ENCODE assay signal across 12 mouse cellular contexts in genomic region chr5:24595786-24596380, GRCm38 (mm10). TPM values are rescaled to one million over a fixed set of nuclear protein-coding genes. Genes with fewer than 3 reads are reported as not detected.
DNase-seq lines count a peak whose midpoint lies in the region; ATAC-seq and TF ChIP-seq lines count a peak whose summit lies in the region.
"Had no signal": no experiment of that assay in that cellular context is flagged by ENCODE, and none has a peak within 500 bp of the region (broad histone marks: within the 10 kb centered on the region; RNA-seq: fewer than 3 reads in every experiment).

No protein-coding gene starts in this region.

- H3K4me2 ChIP-seq in liver, postnatal 0 days (ENCODE audit: low read depth, low read length): no peak overlapping the region; the same call in 1 of the 2 replicates
- no peak overlapping the region for H3K4me2 ChIP-seq in liver, embryonic 12.5 days
- peak overlapping the region; percentile 49 for H3K4me2 ChIP-seq in hindbrain, embryonic 15.5 days
- H3K4me2 ChIP-seq in neural tube, embryonic 13.5 days: peak overlapping the region; percentile 48

- H3K9me3 ChIP-seq in liver, postnatal 0 days (ENCODE audit: low read length): no peaks in the 10 kb centered on the region
- no peaks in the 10 kb centered on the region for H3K9me3 ChIP-seq in liver, embryonic 12.5 days (replicated peaks)
- no peaks in the 10 kb centered on the region for H3K9me3 ChIP-seq in forebrain, embryonic 10.5 days
- no peaks in the 10 kb centered on the region for H3K9me3 ChIP-seq in hindbrain, embryonic 15.5 days
- no peaks in the 10 kb centered on the region for H3K9me3 ChIP-seq in neural tube, embryonic 13.5 days

- H3K4me3 ChIP-seq in liver, postnatal 0 days (ENCODE audit: low read depth, low read length): no peak overlapping the region
- H3K4me3 ChIP-seq in liver, embryonic 12.5 days: no peak overlapping the region
- peak overlapping the region; percentile 37; the same call in 1 of the 2 replicates for H3K4me3 ChIP-seq in forebrain, embryonic 10.5 days
- no peak overlapping the region for H3K4me3 ChIP-seq in hindbrain, embryonic 15.5 days
- no peak overlapping the region for H3K4me3 ChIP-seq in neural tube, embryonic 13.5 days

- ATAC-seq in liver, postnatal 0 days: no peak
- ATAC-seq in liver, embryonic 12.5 days: no peak
- ATAC-seq in hindbrain, embryonic 15.5 days (ENCODE audit: low FRiP score, low read depth): no peak
- no peak for ATAC-seq in neural tube, embryonic 13.5 days (ENCODE audit: low read depth)

- 0 out of 2 replicates have a peak, but pooled peaks cover 3% of the 10 kb centered on the region for H3K36me3 ChIP-seq in liver, postnatal 0 days (replicated peaks; ENCODE audit: insufficient read depth, low read length)
- peaks cover 10% of the 10 kb centered on the region; the same call in 1 of the 2 replicates for H3K36me3 ChIP-seq in liver, embryonic 12.5 days
- H3K36me3 ChIP-seq in forebrain, embryonic 10.5 days (replicated peaks): peaks cover 48% of the 10 kb centered on the region
- H3K36me3 ChIP-seq in hindbrain, embryonic 15.5 days: peaks cover 40% of the 10 kb centered on the region
- H3K36me3 ChIP-seq in neural tube, embryonic 13.5 days: peaks cover 52% of the 10 kb centered on the region

- TF ChIP-seq CTCF in liver, postnatal 0 days (IDR thresholded peaks at IDR 0.05; ENCODE audit: low read depth): 0 out of 2 replicates have a peak, but pooled peaks have one; percentile 2

- H3K27me3 ChIP-seq in liver, postnatal 0 days (ENCODE audit: insufficient read depth, low read length): peaks cover 33% of the 10 kb centered on the region
- peaks cover 90% of the 10 kb centered on the region for H3K27me3 ChIP-seq in liver, embryonic 12.5 days (replicated peaks)
- peaks cover 73% of the 10 kb centered on the region for H3K27me3 ChIP-seq in forebrain, embryonic 10.5 days (ENCODE audit: poor library complexity, severe bottlenecking)
- H3K27me3 ChIP-seq in hindbrain, embryonic 15.5 days: no peaks in the 10 kb centered on the region
- H3K27me3 ChIP-seq in neural tube, embryonic 13.5 days: peaks cover 6% of the 10 kb centered on the region; the same call in 1 of the 2 replicates

- WGBS in liver, postnatal 0 days (ENCODE audit: insufficient replicate concordance): 77% methylated on average over 14 of the region's 14 CpGs
- 68% methylated on average over 14 of the region's 14 CpGs for WGBS in liver, embryonic 12.5 days (ENCODE audit: insufficient replicate concordance)
- 58% methylated on average over 14 of the region's 14 CpGs for WGBS in forebrain, embryonic 10.5 days
- 47% methylated on average over 14 of the region's 14 CpGs for WGBS in hindbrain, embryonic 15.5 days
- 42% methylated on average over 14 of the region's 14 CpGs for WGBS in neural tube, embryonic 13.5 days

- H3K9ac ChIP-seq in liver, postnatal 0 days (replicated peaks): no peak overlapping the region
- H3K9ac ChIP-seq in liver, embryonic 12.5 days: no peak overlapping the region
- 0 out of 2 replicates have a peak overlapping the region, but pooled peaks have one; percentile 35 for H3K9ac ChIP-seq in hindbrain, embryonic 15.5 days
- H3K9ac ChIP-seq in neural tube, embryonic 13.5 days: peak overlapping the region; percentile 62

- H3K4me1 ChIP-seq in liver, postnatal 0 days (ENCODE audit: insufficient read depth): peaks cover 24% of the 10 kb centered on the region
- H3K4me1 ChIP-seq in liver, embryonic 12.5 days: peaks cover 41% of the 10 kb centered on the region
- peaks cover 91% of the 10 kb centered on the region for H3K4me1 ChIP-seq in forebrain, embryonic 10.5 days
- H3K4me1 ChIP-seq in hindbrain, embryonic 15.5 days (replicated peaks): peaks cover 63% of the 10 kb centered on the region
- H3K4me1 ChIP-seq in neural tube, embryonic 13.5 days (replicated peaks): peaks cover 79% of the 10 kb centered on the region

- no peak for TF ChIP-seq EP300 in liver, postnatal 0 days (IDR thresholded peaks at IDR 0.05; ENCODE audit: low read depth)

- DNase-seq in liver, postnatal 0 days: no peak
- DNase-seq in forebrain, embryonic 10.5 days (ENCODE audit: extremely low spot score, low spot score): peak; percentile 36
- no peak for DNase-seq in thymus, postnatal 4 days
- DNase-seq in gastrocnemius, postnatal 4 days (ENCODE audit: low spot score in 2 of 2): no peak
- no peak for DNase-seq in lung, postnatal 14 days
- DNase-seq: adrenal gland, adult 8-10 months had no signal

- no peak overlapping the region for H3K27ac ChIP-seq in liver, postnatal 0 days (ENCODE audit: low read depth)
- H3K27ac ChIP-seq in liver, embryonic 12.5 days: no peak overlapping the region
- H3K27ac ChIP-seq in forebrain, embryonic 10.5 days: peak overlapping the region; percentile 92
- peak overlapping the region; percentile 83 for H3K27ac ChIP-seq in hindbrain, embryonic 15.5 days (replicated peaks)
- H3K27ac ChIP-seq in neural tube, embryonic 13.5 days (replicated peaks): peak overlapping the region; percentile 91

RNA-seq across cellular contexts. Expression of gene Chpf2, which starts 9.3 kb away (rescaled TPM):
- 13.8 and 15.9 TPM in 2 replicates for polyA plus RNA-seq in liver, postnatal 0 days (2015; fragmentation: Nextera tagmentation; extraction: Ambion mirVana)
- 16.6 and 17.6 TPM in 2 replicates for polyA plus RNA-seq in liver, embryonic 12.5 days (2016; fragmentation: Nextera tagmentation; extraction: Ambion mirVana)
- polyA plus RNA-seq in forebrain, embryonic 10.5 days (2016; fragmentation: Nextera tagmentation; extraction: Ambion mirVana): 15.1 and 16.0 TPM in 2 replicates
- 18.7 and 19.0 TPM in 2 replicates for polyA plus RNA-seq in hindbrain, embryonic 15.5 days (2015; fragmentation: Nextera tagmentation; extraction: Ambion mirVana)
- 19.1 and 19.9 TPM in 2 replicates for polyA plus RNA-seq in neural tube, embryonic 13.5 days (2015; fragmentation: Nextera tagmentation; extraction: Ambion mirVana)
- total RNA-seq in gastrocnemius, postnatal 4 days (2021): 10 to 100 TPM; 34.4 to 36.7 TPM

RNA-seq across cellular contexts. Expression of gene Abcf2, which starts 18.6 kb away (rescaled TPM):
- polyA plus RNA-seq in liver, postnatal 0 days (2015; fragmentation: Nextera tagmentation; extraction: Ambion mirVana): 24.9 and 26.4 TPM in 2 replicates
- polyA plus RNA-seq in liver, embryonic 12.5 days (2016; fragmentation: Nextera tagmentation; extraction: Ambion mirVana): 93.7 and 95.9 TPM in 2 replicates
- polyA plus RNA-seq in forebrain, embryonic 10.5 days (2016; fragmentation: Nextera tagmentation; extraction: Ambion mirVana): 193 and 197 TPM in 2 replicates
- 78.7 and 82.1 TPM in 2 replicates for polyA plus RNA-seq in hindbrain, embryonic 15.5 days (2015; fragmentation: Nextera tagmentation; extraction: Ambion mirVana)
- 91.2 and 99.1 TPM in 2 replicates for polyA plus RNA-seq in neural tube, embryonic 13.5 days (2015; fragmentation: Nextera tagmentation; extraction: Ambion mirVana)
- 10 to 100 TPM; 60.6 to 61.0 TPM for total RNA-seq in gastrocnemius, postnatal 4 days (2021)

RNA-seq across cellular contexts. Expression of gene Smarcd3, which starts 28.3 kb away (rescaled TPM):
- 0.80 and 0.84 TPM in 2 replicates for polyA plus RNA-seq in liver, postnatal 0 days (2015; fragmentation: Nextera tagmentation; extraction: Ambion mirVana)
- 5.8 and 8.3 TPM in 2 replicates for polyA plus RNA-seq in liver, embryonic 12.5 days (2016; fragmentation: Nextera tagmentation; extraction: Ambion mirVana)
- polyA plus RNA-seq in forebrain, embryonic 10.5 days (2016; fragmentation: Nextera tagmentation; extraction: Ambion mirVana): 34.7 and 39.7 TPM in 2 replicates
- polyA plus RNA-seq in hindbrain, embryonic 15.5 days (2015; fragmentation: Nextera tagmentation; extraction: Ambion mirVana): 134 and 138 TPM in 2 replicates
- 91.1 and 99.2 TPM in 2 replicates for polyA plus RNA-seq in neural tube, embryonic 13.5 days (2015; fragmentation: Nextera tagmentation; extraction: Ambion mirVana)
- total RNA-seq in gastrocnemius, postnatal 4 days (2021): 100 to 1,000 TPM; 131 to 137 TPM

RNA-seq across cellular contexts. Expression of gene 4931409K22Rik, which starts 39.3 kb away (rescaled TPM):
- not detected in 2 replicates for polyA plus RNA-seq in liver, postnatal 0 days (2015; fragmentation: Nextera tagmentation; extraction: Ambion mirVana)
- 0.05 TPM in 1 of 2 replicates, not detected in the other for polyA plus RNA-seq in liver, embryonic 12.5 days (2016; fragmentation: Nextera tagmentation; extraction: Ambion mirVana)
- 0.06 TPM in 1 of 2 replicates, not detected in the other for polyA plus RNA-seq in forebrain, embryonic 10.5 days (2016; fragmentation: Nextera tagmentation; extraction: Ambion mirVana)
- polyA plus RNA-seq in hindbrain, embryonic 15.5 days (2015; fragmentation: Nextera tagmentation; extraction: Ambion mirVana): 0.10 and 0.18 TPM in 2 replicates
- polyA plus RNA-seq in neural tube, embryonic 13.5 days (2015; fragmentation: Nextera tagmentation; extraction: Ambion mirVana): 0.08 and 0.17 TPM in 2 replicates
- total RNA-seq in gastrocnemius, postnatal 4 days (2021): not detected
- total RNA-seq: adrenal gland, adult 8-10 months; hematopoietic stem cell, adult 5-6 weeks; neutrophil, adult 5-6 weeks had no signal
- polyA plus RNA-seq: lung, embryonic 16.5 days had no signal

RNA-seq across cellular contexts. Expression of gene Asb10, which starts 55.1 kb away (rescaled TPM):
- polyA plus RNA-seq in liver, postnatal 0 days (2015; fragmentation: Nextera tagmentation; extraction: Ambion mirVana): 0.06 and 0.14 TPM in 2 replicates
- polyA plus RNA-seq in liver, embryonic 12.5 days (2016; fragmentation: Nextera tagmentation; extraction: Ambion mirVana): 0.11 TPM in 1 of 2 replicates, not detected in the other
- polyA plus RNA-seq in forebrain, embryonic 10.5 days (2016; fragmentation: Nextera tagmentation; extraction: Ambion mirVana): 0.09 and 0.15 TPM in 2 replicates
- 0.14 and 0.26 TPM in 2 replicates for polyA plus RNA-seq in hindbrain, embryonic 15.5 days (2015; fragmentation: Nextera tagmentation; extraction: Ambion mirVana)
- 0.15 and 0.25 TPM in 2 replicates for polyA plus RNA-seq in neural tube, embryonic 13.5 days (2015; fragmentation: Nextera tagmentation; extraction: Ambion mirVana)
- 10 to 100 TPM; 32.8 to 34.8 TPM for total RNA-seq in gastrocnemius, postnatal 4 days (2021)
- total RNA-seq: hematopoietic stem cell, adult 5-6 weeks; neutrophil, adult 5-6 weeks had no signal

Comparison
In these comparisons a context has a peak if more than half of its experiments do, and no peak if none do; other contexts are left out.
1. H3K27ac ChIP-seq: peak in forebrain, embryonic 10.5 days (single experiment), hindbrain, embryonic 15.5 days (single experiment) and neural tube, embryonic 13.5 days (single experiment); none in liver, postnatal 0 days (single experiment) and liver, embryonic 12.5 days (single experiment).
2. H3K4me2 ChIP-seq: peak in hindbrain, embryonic 15.5 days (single experiment) and neural tube, embryonic 13.5 days (single experiment); none in liver, postnatal 0 days (single experiment) and liver, embryonic 12.5 days (single experiment).
3. H3K9ac ChIP-seq: peak in hindbrain, embryonic 15.5 days (single experiment) and neural tube, embryonic 13.5 days (single experiment); none in liver, postnatal 0 days (single experiment) and liver, embryonic 12.5 days (single experiment).